Mouse (Mus musculus) layer of hippocampus, adult 9-11 months (tissue): ENCODE data around the gene Timm8a2.

ENCODE experiments used
- DNase-seq: peaks from one replicate; pipeline ENCODE4 v3.0.0; 2022

The Timm8a2 gene

DNA sequence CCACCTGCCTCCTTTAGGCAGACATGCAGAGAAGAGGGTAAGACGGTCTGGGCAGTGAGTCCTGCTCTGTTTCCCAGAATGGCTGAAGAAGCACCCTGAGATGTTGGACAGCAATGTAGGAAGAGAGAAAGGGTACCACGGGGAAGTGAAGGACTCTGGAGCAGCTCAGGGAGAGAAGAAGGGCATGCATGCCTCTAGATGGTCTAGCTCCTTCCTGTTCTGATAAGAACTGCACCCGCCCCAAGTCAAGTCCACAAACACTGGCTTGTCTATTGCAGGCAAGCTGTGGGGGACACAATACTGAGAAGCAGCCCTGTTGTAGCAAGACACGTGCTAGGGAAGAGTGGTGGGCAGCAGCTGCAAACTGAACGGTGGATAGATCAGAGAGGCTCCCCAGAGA lies 22.3 kb upstream of the Timm8a2 start:
- DNase-seq = no peak

DNA sequence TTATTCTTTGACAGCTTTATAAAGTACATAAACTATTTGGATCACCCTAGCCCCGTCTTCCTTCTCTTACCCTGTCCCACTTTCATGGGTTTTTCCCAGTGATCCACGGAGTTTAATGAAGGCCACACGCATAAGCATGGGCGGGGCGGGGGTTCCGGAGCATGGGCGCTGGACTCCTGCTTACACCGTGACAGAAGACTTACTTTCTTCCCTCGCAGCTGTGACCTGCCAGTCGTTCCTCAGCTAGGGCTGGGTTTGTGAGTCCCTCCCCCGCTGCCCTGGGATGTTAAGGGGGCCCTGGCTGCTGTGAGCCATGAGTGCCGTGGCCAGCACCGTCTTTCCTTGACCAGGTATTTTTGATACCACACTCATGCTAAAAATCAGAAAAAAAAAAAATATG lies 21.7 kb upstream of the Timm8a2 start:
- DNase-seq = no peak

- DNase-seq = no peak
Observed at GRCm38 (mm10) chr14:122013417-122013951, 21.0 kb upstream of the Timm8a2 start.

DNA sequence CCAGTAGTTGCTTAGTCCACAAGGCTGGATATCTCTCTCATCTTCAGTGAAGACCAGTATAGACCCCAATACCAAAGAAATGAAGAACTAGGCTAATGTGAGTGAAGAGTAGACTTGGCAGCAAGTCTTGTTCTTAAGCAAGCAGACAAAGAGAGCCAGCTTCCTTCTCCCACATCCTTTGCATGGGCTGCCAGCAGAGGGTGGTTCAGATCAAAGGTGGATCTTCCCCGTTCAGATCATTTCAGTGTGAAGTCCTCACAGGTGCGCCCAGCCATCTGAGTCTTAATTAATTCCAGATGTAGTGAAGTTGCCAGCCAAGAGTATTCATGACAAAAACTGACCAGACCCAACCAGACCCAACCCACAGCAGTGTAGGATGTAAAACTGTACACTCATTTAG lies 16.5 kb upstream of the Timm8a2 start:
- DNase-seq = no peak

DNA sequence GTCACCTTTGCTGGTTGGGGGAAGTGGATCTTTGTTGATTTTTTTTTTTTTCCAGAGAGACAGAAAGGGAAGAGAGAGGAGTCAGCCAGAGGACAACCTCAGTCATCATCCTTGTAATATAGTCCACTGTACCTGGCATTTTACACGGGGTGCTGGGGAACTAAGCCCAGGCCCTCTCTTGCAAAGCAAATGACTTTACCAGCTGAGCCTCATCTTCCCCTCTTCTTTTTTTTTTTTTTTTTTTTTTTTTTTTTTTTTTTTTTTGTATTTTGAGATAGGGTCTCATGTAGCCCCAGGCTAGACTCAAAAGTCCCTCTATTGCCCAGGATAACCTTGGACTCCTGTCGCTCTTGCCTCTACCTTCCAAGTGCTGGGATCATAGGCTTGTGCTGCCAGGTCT lies 15.1 kb upstream of the Timm8a2 start:
- DNase-seq = no peak

- DNase-seq = no peak
Observed at GRCm38 (mm10) chr14:122020567-122020966, 13.9 kb upstream of the Timm8a2 start.

GRCm38 (mm10) chr14:122023054-122023453 lies 11.4 kb upstream of the Timm8a2 start:
- DNase-seq = no peak

DNA sequence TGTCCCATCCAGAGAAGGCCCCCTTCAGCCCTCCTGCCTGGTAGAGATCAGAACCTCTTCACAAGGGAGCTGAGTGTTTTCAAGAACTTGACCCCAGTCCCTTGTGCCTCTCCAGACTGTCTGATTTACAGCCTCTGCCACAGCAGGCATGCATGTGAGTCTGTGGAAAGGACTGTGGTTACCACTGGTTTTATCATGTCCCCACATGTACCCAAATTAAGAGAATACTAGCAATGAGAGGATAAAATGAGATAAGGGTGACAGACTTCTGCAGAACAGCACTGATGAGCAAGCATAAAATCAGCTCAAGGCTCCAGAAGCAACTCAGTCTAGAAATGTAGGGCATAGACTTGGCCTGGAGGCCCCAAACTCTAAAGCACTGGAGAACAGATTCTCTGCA lies 10.5 kb upstream of the Timm8a2 start:
- DNase-seq = no peak

DNA sequence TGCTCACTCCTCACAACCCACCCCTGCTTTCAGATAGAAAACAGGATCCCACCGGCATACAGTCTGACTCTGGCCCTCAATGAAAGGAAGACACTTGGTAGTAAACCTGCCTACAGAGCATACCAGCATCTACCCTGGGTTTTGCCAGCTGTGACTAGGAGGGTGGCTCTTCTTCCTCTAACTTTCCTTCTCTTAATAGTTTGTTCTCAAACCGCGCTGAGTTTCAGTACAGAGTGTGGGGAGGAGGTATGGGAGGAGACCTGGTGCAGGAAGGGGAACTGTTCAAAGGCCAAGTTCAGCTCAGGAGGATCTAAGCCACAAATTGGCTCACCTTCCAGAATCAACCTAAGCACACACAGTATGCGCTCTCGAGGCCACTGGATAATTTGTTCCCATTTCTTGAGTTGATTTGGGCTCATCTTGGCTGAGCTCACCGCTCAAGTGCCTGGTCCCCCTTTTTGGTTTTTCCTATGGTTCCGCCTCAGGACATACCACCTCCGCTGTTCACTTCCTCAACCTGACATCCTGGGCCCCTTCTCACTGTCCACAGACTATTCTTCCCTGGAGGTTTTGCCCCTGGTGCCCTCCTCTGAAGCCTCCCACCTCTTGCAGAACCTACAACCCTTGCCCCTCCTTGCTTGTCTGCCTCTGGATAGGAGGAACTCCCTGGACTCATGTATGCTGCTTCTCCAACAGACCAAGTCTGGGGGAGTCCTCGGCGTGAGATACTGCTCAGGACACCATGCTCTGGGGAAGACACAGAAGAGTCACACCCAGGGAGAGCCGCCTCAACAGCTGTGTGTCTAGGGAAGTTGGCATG lies 5.3 kb upstream of the Timm8a2 start:
- DNase-seq = no peak

- DNase-seq = no peak
Observed at GRCm38 (mm10) chr14:122029851-122030250, 4.6 kb upstream of the Timm8a2 start.

GRCm38 (mm10) chr14:122032045-122032444 lies 2.4 kb upstream of the Timm8a2 start:
- DNase-seq = no peak

DNA sequence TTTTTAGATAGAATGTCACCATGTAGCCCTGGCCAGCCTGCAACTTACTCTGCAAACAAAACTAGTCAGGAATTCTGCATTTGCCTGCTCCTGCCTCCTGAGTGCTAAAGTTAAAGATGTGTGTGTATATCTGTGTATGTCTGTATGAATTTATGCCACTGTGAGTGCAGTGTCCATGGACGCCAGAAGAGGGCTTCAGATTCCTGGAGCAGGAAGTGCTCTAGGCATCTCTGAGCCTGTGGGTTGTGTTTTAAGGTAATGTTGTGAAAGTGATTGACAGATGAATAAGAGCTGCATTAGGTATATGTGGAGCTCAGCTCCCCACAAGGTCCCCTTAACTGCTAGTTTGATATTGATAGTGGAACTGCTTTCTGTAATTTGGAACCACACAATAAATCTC lies 707 bp downstream of the Timm8a2 start:
- no peak for DNase-seq

- no peak for DNase-seq
Observed at GRCm38 (mm10) chr14:122035860-122036259, 1.4 kb downstream of the Timm8a2 start.

- DNase-seq = no peak
Observed at GRCm38 (mm10) chr14:122038874-122039647, 4.6 kb downstream of the Timm8a2 start.

GRCm38 (mm10) chr14:122041413-122041825 lies 6.9 kb downstream of the Timm8a2 start:
- DNase-seq = no peak

- no peak for DNase-seq
Observed at GRCm38 (mm10) chr14:122042142-122042694, 7.7 kb downstream of the Timm8a2 start.

GRCm38 (mm10) chr14:122047784-122048183 lies 13.3 kb downstream of the Timm8a2 start:
- DNase-seq = no peak

- DNase-seq = no peak
Observed at GRCm38 (mm10) chr14:122048816-122049215, 14.3 kb downstream of the Timm8a2 start.

GRCm38 (mm10) chr14:122052896-122053635 lies 18.6 kb downstream of the Timm8a2 start:
- DNase-seq = no peak

DNA sequence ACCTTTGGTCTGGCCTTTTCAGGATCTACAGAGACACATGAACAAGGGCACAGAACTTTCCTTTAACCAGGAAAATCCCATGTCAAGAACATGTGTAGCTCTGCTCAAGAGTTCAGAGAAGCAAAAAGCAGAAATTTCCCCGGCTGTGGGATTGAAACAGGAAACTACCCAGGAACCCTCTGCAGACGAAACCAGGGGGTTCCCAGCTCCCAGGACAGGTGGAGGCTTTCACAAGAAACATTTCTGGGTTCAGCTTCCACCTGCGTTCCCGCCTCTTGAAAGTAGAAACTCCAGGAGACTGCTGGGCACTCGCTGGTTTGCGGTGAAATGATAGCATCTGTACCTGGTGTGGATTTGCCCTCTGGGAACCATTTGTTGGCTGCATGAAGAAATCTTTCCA lies 22.4 kb downstream of the Timm8a2 start:
- no peak for DNase-seq

GRCm38 (mm10) chr14:122057941-122058346 lies 23.5 kb downstream of the Timm8a2 start:
- DNase-seq = no peak

- DNase-seq = peak; percentile 71
Observed at GRCm38 (mm10) chr14:122060642-122061041, 26.2 kb downstream of the Timm8a2 start.

GRCm38 (mm10) chr14:122061376-122061775 lies 26.9 kb downstream of the Timm8a2 start:
- DNase-seq = no peak
